Mouse (Mus musculus): ENCODE data around the gene Gm3259. TPM values are rescaled to one million over a fixed set of nuclear protein-coding genes. Genes with fewer than 3 reads are reported as not detected.

The Gm3259 gene
- total RNA-seq (2023; ENCODE audit: inconsistent age) = not detected in 4 replicates

DNA sequence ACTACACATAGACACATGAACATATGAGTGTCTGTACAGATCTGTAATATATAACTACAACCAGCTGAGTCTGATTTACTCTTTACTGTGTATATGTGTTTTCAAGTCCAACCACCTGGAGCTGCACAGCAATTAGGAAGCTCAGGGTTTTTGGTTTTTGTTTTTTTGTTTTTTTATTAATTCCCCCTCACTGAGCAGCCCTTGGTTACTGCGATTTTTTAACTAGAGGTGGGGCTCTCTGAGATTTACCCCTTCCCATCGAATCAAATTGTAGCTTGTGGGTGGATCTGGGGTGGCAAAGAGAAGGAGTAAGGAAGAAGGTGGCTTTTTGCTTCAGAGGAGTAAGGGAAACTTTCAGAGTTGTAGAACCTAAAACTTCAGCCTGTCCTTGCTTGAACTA lies at the start of gene Gm3259:
Gm3259 (plus strand) TSS at position 301 of the 400 bp plus-strand sequence.

GRCm38 (mm10) chr5:95272668-95273067 lies 33.0 kb upstream of the Gm3259 start, which contains the start of gene Gm10424:
Gene Gm10424 (minus strand): TSS chr5:95272768.

Other genes starting within 250 kb of the Gm3259 start
- gene Gm7942, start 199.0 kb upstream of the Gm3259 start, total RNA-seq (2023; ENCODE audit: inconsistent age) = not detected in 4 replicates
- gene Gm16513, start 123.3 kb upstream of the Gm3259 start, total RNA-seq (2023; ENCODE audit: inconsistent age) = not detected in 4 replicates
- gene Gm10424, start 33.1 kb upstream of the Gm3259 start, total RNA-seq (2023; ENCODE audit: inconsistent age) = not detected in 4 replicates
- not detected in 4 replicates for gene D5Ertd577e, start 150.9 kb downstream of the Gm3259 start, total RNA-seq (2023; ENCODE audit: inconsistent age)
- not detected in 4 replicates for gene Gm3286, start 204.8 kb downstream of the Gm3259 start, total RNA-seq (2023; ENCODE audit: inconsistent age)